Mouse (Mus musculus): ENCODE measurements at regions not wholly inside any gene's neighbourhood (a gene's known extent, or its start where the extent isn't known, plus 50 kb on each side); places are given as distances from the start of the nearest gene placed in this dataset.

- no peaks in the 10 kb centered on the region for H3K27me3 ChIP-seq (ENCODE audit: insufficient read depth, low read length)
- no peak for TF ChIP-seq TAL1 (conservative IDR thresholded peaks at IDR 0.05; ENCODE audit: low read depth, low read length)
- TF ChIP-seq GATA2 (IDR thresholded peaks at IDR 0.05; ENCODE audit: borderline replicate concordance, low read depth, low read length): no peak
- TF ChIP-seq POLR2AphosphoS5 (IDR thresholded peaks at IDR 0.05; ENCODE audit: insufficient replicate concordance, low read depth, low read length): no peak
- TF ChIP-seq GATA1 (IDR thresholded peaks at IDR 0.05; ENCODE audit: borderline replicate concordance, low read length): no peak
- no peak for TF ChIP-seq CTCF (IDR thresholded peaks at IDR 0.05; ENCODE audit: low read depth, low read length)
- peaks cover 10% of the 10 kb centered on the region for H3K9me3 ChIP-seq (replicated peaks)
- DNase-seq (ENCODE audit: low spot score): no peak
- ATAC-seq (ENCODE audit: extremely low read depth, insufficient number of reproducible peaks, low FRiP score, poor library complexity, severe bottlenecking): no peak
- H3K4me3 ChIP-seq (ENCODE audit: low read depth, low read length): no peak overlapping the region
- no peaks in the 10 kb centered on the region for H3K4me1 ChIP-seq (ENCODE audit: insufficient read depth, low read depth, low read length)
- H3K36me3 ChIP-seq (replicated peaks): no peaks in the 10 kb centered on the region
These were observed 97.8 kb downstream of the Trim29 start for GRCm38 (mm10) chr9:43408493-43408892.

GRCm38 (mm10) chr9:43412473-43412872, 101.8 kb downstream of the Trim29 start:
- Histone ChIP-seq H3K36me3 (replicated peaks) (no peaks in the 10 kb centered on the region), H3K4me1 (ENCODE audit: insufficient read depth, low read depth, low read length) (no peaks in the 10 kb centered on the region), H3K27me3 (ENCODE audit: insufficient read depth, low read length) (no peaks in the 10 kb centered on the region), H3K4me3 (ENCODE audit: low read depth, low read length) (no peak overlapping the region), H3K9me3 (replicated peaks) (peaks cover 20% of the 10 kb centered on the region)
- no peak for TF ChIP-seq GATA1 (IDR thresholded peaks at IDR 0.05; ENCODE audit: borderline replicate concordance, low read length)
- TF ChIP-seq GATA2 (IDR thresholded peaks at IDR 0.05; ENCODE audit: borderline replicate concordance, low read depth, low read length): no peak
- TF ChIP-seq TAL1 (conservative IDR thresholded peaks at IDR 0.05; ENCODE audit: low read depth, low read length): no peak
- TF ChIP-seq POLR2AphosphoS5 (IDR thresholded peaks at IDR 0.05; ENCODE audit: insufficient replicate concordance, low read depth, low read length): no peak
- no peak for TF ChIP-seq CTCF (IDR thresholded peaks at IDR 0.05; ENCODE audit: low read depth, low read length)
- DNase-seq (ENCODE audit: low spot score): no peak
- no peak for ATAC-seq (ENCODE audit: extremely low read depth, insufficient number of reproducible peaks, low FRiP score, poor library complexity, severe bottlenecking)

GRCm38 (mm10) chr9:43419993-43420715, 109.5 kb downstream of the Trim29 start:
- Histone ChIP-seq H3K36me3 (replicated peaks) (no peaks in the 10 kb centered on the region), H3K9me3 (replicated peaks) (peaks cover 12% of the 10 kb centered on the region), H3K4me3 (ENCODE audit: low read depth, low read length) (no peak overlapping the region), H3K27me3 (ENCODE audit: insufficient read depth, low read length) (no peaks in the 10 kb centered on the region), H3K4me1 (ENCODE audit: insufficient read depth, low read depth, low read length) (no peaks in the 10 kb centered on the region)
- ATAC-seq (ENCODE audit: extremely low read depth, insufficient number of reproducible peaks, low FRiP score, poor library complexity, severe bottlenecking) (no peak), DNase-seq (ENCODE audit: low spot score) (no peak)
- TF ChIP-seq GATA1 (IDR thresholded peaks at IDR 0.05; ENCODE audit: borderline replicate concordance, low read length): no peak
- TF ChIP-seq TAL1 (conservative IDR thresholded peaks at IDR 0.05; ENCODE audit: low read depth, low read length): no peak
- no peak for TF ChIP-seq GATA2 (IDR thresholded peaks at IDR 0.05; ENCODE audit: borderline replicate concordance, low read depth, low read length)
- TF ChIP-seq CTCF (IDR thresholded peaks at IDR 0.05; ENCODE audit: low read depth, low read length): no peak
- no peak for TF ChIP-seq POLR2AphosphoS5 (IDR thresholded peaks at IDR 0.05; ENCODE audit: insufficient replicate concordance, low read depth, low read length)

GRCm38 (mm10) chr9:43427007-43427406, 116.4 kb downstream of the Trim29 start:
- no peak for DNase-seq (ENCODE audit: low spot score)
- TF ChIP-seq GATA1 (IDR thresholded peaks at IDR 0.05; ENCODE audit: borderline replicate concordance, low read length): no peak
- no peak for TF ChIP-seq POLR2AphosphoS5 (IDR thresholded peaks at IDR 0.05; ENCODE audit: insufficient replicate concordance, low read depth, low read length)
- TF ChIP-seq TAL1 (conservative IDR thresholded peaks at IDR 0.05; ENCODE audit: low read depth, low read length): no peak
- TF ChIP-seq GATA2 (IDR thresholded peaks at IDR 0.05; ENCODE audit: borderline replicate concordance, low read depth, low read length): no peak
- TF ChIP-seq CTCF (IDR thresholded peaks at IDR 0.05; ENCODE audit: low read depth, low read length): no peak
- H3K27me3 ChIP-seq (ENCODE audit: insufficient read depth, low read length): no peaks in the 10 kb centered on the region
- no peak for ATAC-seq (ENCODE audit: extremely low read depth, insufficient number of reproducible peaks, low FRiP score, poor library complexity, severe bottlenecking)
- no peaks in the 10 kb centered on the region for H3K4me1 ChIP-seq (ENCODE audit: insufficient read depth, low read depth, low read length)
- no peak overlapping the region for H3K4me3 ChIP-seq (ENCODE audit: low read depth, low read length)
- no peaks in the 10 kb centered on the region for H3K36me3 ChIP-seq (replicated peaks)
- peaks cover 9% of the 10 kb centered on the region for H3K9me3 ChIP-seq (replicated peaks)

GRCm38 (mm10) chr9:43433953-43434352, 123.3 kb downstream of the Trim29 start:
- ATAC-seq (ENCODE audit: extremely low read depth, insufficient number of reproducible peaks, low FRiP score, poor library complexity, severe bottlenecking) (no peak), DNase-seq (ENCODE audit: low spot score) (no peak)
- Histone ChIP-seq H3K4me3 (ENCODE audit: low read depth, low read length) (no peak overlapping the region), H3K36me3 (replicated peaks) (no peaks in the 10 kb centered on the region), H3K27me3 (ENCODE audit: insufficient read depth, low read length) (no peaks in the 10 kb centered on the region; the same call in 1 of the 2 replicates), H3K9me3 (replicated peaks) (peaks cover 12% of the 10 kb centered on the region), H3K4me1 (ENCODE audit: insufficient read depth, low read depth, low read length) (no peaks in the 10 kb centered on the region)
- TF ChIP-seq CTCF (IDR thresholded peaks at IDR 0.05; ENCODE audit: low read depth, low read length) (no peak), GATA1 (IDR thresholded peaks at IDR 0.05; ENCODE audit: borderline replicate concordance, low read length) (no peak), POLR2AphosphoS5 (IDR thresholded peaks at IDR 0.05; ENCODE audit: insufficient replicate concordance, low read depth, low read length) (no peak), TAL1 (conservative IDR thresholded peaks at IDR 0.05; ENCODE audit: low read depth, low read length) (no peak), GATA2 (IDR thresholded peaks at IDR 0.05; ENCODE audit: borderline replicate concordance, low read depth, low read length) (no peak)

GRCm38 (mm10) chr9:43438476-43438875, 127.8 kb downstream of the Trim29 start:
- TF ChIP-seq GATA1 (IDR thresholded peaks at IDR 0.05; ENCODE audit: borderline replicate concordance, low read length) (no peak), GATA2 (IDR thresholded peaks at IDR 0.05; ENCODE audit: borderline replicate concordance, low read depth, low read length) (no peak), POLR2AphosphoS5 (IDR thresholded peaks at IDR 0.05; ENCODE audit: insufficient replicate concordance, low read depth, low read length) (no peak), CTCF (IDR thresholded peaks at IDR 0.05; ENCODE audit: low read depth, low read length) (no peak)
- H3K4me3 ChIP-seq (ENCODE audit: low read depth, low read length): no peak overlapping the region
- peaks cover 24% of the 10 kb centered on the region for H3K9me3 ChIP-seq (replicated peaks)
- no peak for ATAC-seq (ENCODE audit: extremely low read depth, insufficient number of reproducible peaks, low FRiP score, poor library complexity, severe bottlenecking)
- DNase-seq (ENCODE audit: low spot score): no peak
- H3K27me3 ChIP-seq (ENCODE audit: insufficient read depth, low read length): no peaks in the 10 kb centered on the region; the same call in 1 of the 2 replicates
- H3K36me3 ChIP-seq (replicated peaks): no peaks in the 10 kb centered on the region
- no peaks in the 10 kb centered on the region for H3K4me1 ChIP-seq (ENCODE audit: insufficient read depth, low read depth, low read length)
